Mouse (Mus musculus) spleen, adult 2 months (tissue): ENCODE measurements around the gene Pxmp4. TPM values are rescaled to one million over a fixed set of nuclear protein-coding genes. Genes with fewer than 3 reads are reported as not detected.
A peak's percentile ranks its signal among the peaks of the same experiment; 100 is the strongest.

ENCODE experiments used
- DNase-seq, 2 experiments: peaks; one replicate each; pipeline versions ENCODE4 v3.0.0 to v3.0.0-alpha.2; 2012 to 2021; ENCODE audit warnings: low spot score in 2 of 2, low read depth in 1 of 2
- H3K27ac ChIP-seq: fragments of 200-500 bp; 2 replicates; pipeline ENCODE4 v1.5.1; 2012; ENCODE audit warnings: low read length, inconsistent platforms; ENCODE audit not compliant: insufficient read depth
- H3K27me3 ChIP-seq: fragments of 200-500 bp; 2 replicates; pipeline ENCODE4 v1.6.1; 2012; ENCODE audit warnings: mild to moderate bottlenecking, moderate library complexity, low read length, inconsistent platforms; ENCODE audit not compliant: control insufficient read depth, insufficient read depth
- H3K36me3 ChIP-seq: fragments of 200-500 bp; 2 replicates; pipeline ENCODE4 v1.6.1; 2012; ENCODE audit warnings: mild to moderate bottlenecking, low read length, inconsistent platforms; ENCODE audit not compliant: control insufficient read depth, insufficient read depth
- H3K4me1 ChIP-seq: fragments of 200-500 bp; 2 replicates; pipeline ENCODE4 v1.6.1; 2011; ENCODE audit warnings: inconsistent platforms; ENCODE audit not compliant: control insufficient read depth, insufficient read depth, insufficient read length
- H3K4me3 ChIP-seq: fragments of 200-500 bp; 2 replicates; pipeline ENCODE4 v1.5.1; 2011; ENCODE audit warnings: mild to moderate bottlenecking, inconsistent platforms; ENCODE audit not compliant: insufficient read depth, insufficient read length; ENCODE audit errors: extremely low read depth
- CTCF ChIP-seq: fragments of 200-500 bp; IDR thresholded peaks from 2 replicates; pipeline ENCODE4 v1.5.1; 2011; ENCODE audit warnings: mild to moderate bottlenecking, inconsistent platforms; ENCODE audit not compliant: insufficient read depth, insufficient read length, insufficient replicate concordance; ENCODE audit errors: extremely low read depth
- POLR2A ChIP-seq: fragments of 200-500 bp; IDR thresholded peaks from 2 replicates; pipeline ENCODE4 v1.6.1; 2011; ENCODE audit warnings: low read depth, low read length, inconsistent platforms
- WGBS: fragments of 180-500 bp; shearing (Covaris S2); methylation state at CpG from one replicate; pipeline ENCODE4 v1.1.7; 2018; 5-methylcytosine and 5-hydroxymethylcytosine counted together
- polyA plus RNA-seq: library from polyadenylated mRNA; depleted of rRNA; stranded (reverse); fragments of >200 nt; gene quantifications from 2 replicates; pipeline ENCODE4 v1.2.3, GENCODE M21; 2012

The Pxmp4 gene
- polyA plus RNA-seq, 1 experiment = 14.6 TPM

- under 1% methylated on average over 95 of the region's 98 CpGs for WGBS
- Histone ChIP-seq H3K27me3 (no peaks in the 10 kb centered on the region), H3K36me3 (no peaks in the 10 kb centered on the region), H3K4me3 (peak within 1 kb of the TSS; percentile 61), H3K27ac (peak within 1 kb of the TSS; percentile 96), H3K4me1 (peaks cover 5% of the 10 kb centered on the region)
- DNase-seq = peak; percentile 74 to 85
- TF ChIP-seq POLR2A (peak; percentile 87), CTCF (peak; percentile 73)
Observed at GRCm38 (mm10) chr2:154613118-154614115, 9.9 kb upstream of the Pxmp4 start, which contains the start of the genes Zfp341 and 4930519P11Rik. Zfp341 (plus strand) TSS chr2:154613297. 4930519P11Rik (minus strand) TSS chr2:154613437.

DNA sequence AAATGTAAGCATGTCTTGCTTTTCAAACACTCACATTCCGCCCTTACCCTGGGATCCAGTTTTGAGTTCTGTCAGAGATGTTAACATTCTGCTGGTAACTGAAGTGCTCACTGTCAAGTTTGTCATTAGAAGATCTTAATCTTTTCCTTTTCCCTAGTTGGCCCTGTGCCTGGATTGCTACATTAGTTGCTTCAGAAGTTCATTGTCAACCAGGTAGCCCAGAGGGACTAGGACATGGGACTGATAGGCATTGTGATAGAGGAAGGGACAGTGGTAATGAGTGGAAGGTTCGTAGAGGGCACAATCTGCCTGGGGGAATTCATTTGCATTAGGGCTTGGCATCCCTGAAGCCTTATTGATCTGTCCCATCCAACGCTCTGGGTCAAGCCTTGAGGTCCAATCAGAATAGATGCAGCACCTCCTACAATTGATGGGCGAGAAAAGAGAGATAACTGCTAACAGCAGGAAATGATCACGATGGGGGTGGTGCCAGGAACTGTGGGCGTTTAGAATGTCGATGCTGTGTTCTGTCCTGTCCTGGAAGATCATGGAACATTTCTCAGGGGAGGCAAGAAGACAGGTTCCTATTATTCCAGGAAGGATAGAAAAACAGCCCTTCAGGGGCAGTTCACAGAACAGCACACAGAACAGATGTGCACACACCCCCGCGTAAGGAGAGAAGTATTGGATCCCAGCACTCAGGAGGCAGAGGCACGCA is 5.7 kb upstream of the Pxmp4 start:
- 66% methylated on average over 10 of the region's 10 CpGs for WGBS
- TF ChIP-seq POLR2A (no peak), CTCF (no peak)
- DNase-seq = no peak
- H3K4me3 ChIP-seq = no peak overlapping the region
- H3K4me1 ChIP-seq = peaks cover 3% of the 10 kb centered on the region; the same call in 1 of the 2 replicates
- no peaks in the 10 kb centered on the region for H3K27me3 ChIP-seq
- no peaks in the 10 kb centered on the region for H3K36me3 ChIP-seq
- no peak overlapping the region for H3K27ac ChIP-seq

GRCm38 (mm10) chr2:154606965-154607364 is 3.5 kb upstream of the Pxmp4 start:
- no peak for DNase-seq
- Histone ChIP-seq H3K4me3 (no peak overlapping the region), H3K4me1 (peaks cover 5% of the 10 kb centered on the region; the same call in 1 of the 2 replicates), H3K27me3 (no peaks in the 10 kb centered on the region), H3K36me3 (no peaks in the 10 kb centered on the region), H3K27ac (no peak overlapping the region)
- WGBS = 94% methylated on average over 1 of the region's 1 CpGs
- no peak for TF ChIP-seq CTCF
- TF ChIP-seq POLR2A = no peak

- Histone ChIP-seq H3K27ac (peak overlapping the region; percentile 76), H3K36me3 (no peaks in the 10 kb centered on the region)
- TF ChIP-seq CTCF = no peak
- no peak for TF ChIP-seq POLR2A
Observed at GRCm38 (mm10) chr2:154604156-154604555, 648 bp upstream of the Pxmp4 start.

GRCm38 (mm10) chr2:154603007-154603637 is 386 bp downstream of the Pxmp4 start:
- Histone ChIP-seq H3K4me3 (peak overlapping the region; percentile 87), H3K36me3 (no peaks in the 10 kb centered on the region), H3K4me1 (peaks cover 5% of the 10 kb centered on the region; the same call in 1 of the 2 replicates), H3K27ac (peak overlapping the region; percentile 83), H3K27me3 (no peaks in the 10 kb centered on the region)
- WGBS = 4% methylated on average over 22 of the region's 22 CpGs
- no peak for DNase-seq
- no peak for TF ChIP-seq CTCF
- TF ChIP-seq POLR2A = no peak

More at GRCm38 (mm10) chr2:154604156-154604555, 648 bp upstream of the Pxmp4 start:
- Histone ChIP-seq H3K4me3 (peak overlapping the region; percentile 37), H3K4me1 (peaks cover 5% of the 10 kb centered on the region; the same call in 1 of the 2 replicates), H3K27me3 (no peaks in the 10 kb centered on the region)
- DNase-seq = peak in 1 of 2 experiments; percentile 19
- 3% methylated on average over 7 of the region's 7 CpGs for WGBS

DNA sequence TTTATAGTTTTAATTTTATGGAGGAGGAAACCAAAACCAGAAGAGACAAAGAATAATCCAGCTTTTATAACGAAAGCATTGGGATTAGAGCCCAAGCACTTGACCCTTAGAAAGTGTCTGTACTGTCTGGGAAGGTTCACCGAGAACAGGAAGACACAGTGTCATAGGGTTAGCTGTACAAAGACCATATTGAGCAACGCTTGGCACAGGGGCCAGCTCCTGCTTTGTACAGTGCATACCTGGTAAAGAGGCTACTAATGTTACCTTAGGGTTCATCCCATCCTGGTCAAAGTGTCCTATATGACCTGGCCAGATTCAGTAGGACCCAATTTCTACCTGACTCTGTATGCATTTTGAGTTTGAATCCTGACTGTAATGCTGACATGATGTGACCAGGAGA is 2.2 kb downstream of the Pxmp4 start:
- no peaks in the 10 kb centered on the region for H3K27me3 ChIP-seq
- DNase-seq = no peak
- H3K4me3 ChIP-seq = no peak overlapping the region
- no peak for TF ChIP-seq POLR2A
- no peak for TF ChIP-seq CTCF
- H3K27ac ChIP-seq = no peak overlapping the region
- no peaks in the 10 kb centered on the region for H3K36me3 ChIP-seq
- WGBS = 79% methylated on average over 3 of the region's 3 CpGs
- H3K4me1 ChIP-seq = peaks cover 7% of the 10 kb centered on the region; the same call in 1 of the 2 replicates
